Mouse (Mus musculus) hindbrain, embryonic 12.5 days (tissue): ENCODE data around the gene Stx8. TPM values are rescaled to one million over a fixed set of nuclear protein-coding genes. Genes with fewer than 3 reads are reported as not detected.

Source experiments
- ATAC-seq: fragments of 200-750 bp; cut with Nextera tagmentation; 2 replicates; pipeline ENCODE4 v1.8.0; 2017; ENCODE audit warnings: moderate TSS enrichment; ENCODE audit not compliant: low FRiP score
- H3K27ac ChIP-seq: fragments of 300-500 bp; sonication (generic); 2 replicates; pipeline ENCODE4 v1.5.1; 2016; ENCODE audit warnings: mild to moderate bottlenecking
- H3K27me3 ChIP-seq: fragments of 300-500 bp; sonication (generic); 2 replicates; pipeline ENCODE4 v1.6.1; 2016; ENCODE audit warnings: mild to moderate bottlenecking
- H3K36me3 ChIP-seq: fragments of 300-500 bp; sonication (generic); 2 replicates; pipeline ENCODE4 v1.6.1; 2016; ENCODE audit warnings: mild to moderate bottlenecking
- H3K4me1 ChIP-seq: fragments of 300-500 bp; sonication (generic); 2 replicates; pipeline ENCODE4 v1.6.1; 2016
- H3K4me2 ChIP-seq: fragments of 300-500 bp; sonication (generic); replicated peaks from 2 replicates; pipeline ENCODE4 v1.6.1; 2016; ENCODE audit warnings: mild to moderate bottlenecking
- H3K4me3 ChIP-seq: fragments of 300-500 bp; sonication (generic); 2 replicates; pipeline ENCODE4 v1.5.1; 2016; ENCODE audit warnings: mild to moderate bottlenecking
- H3K9ac ChIP-seq: fragments of 300-500 bp; sonication (generic); 2 replicates; pipeline ENCODE4 v1.6.1; 2016; ENCODE audit warnings: mild to moderate bottlenecking, moderate library complexity
- H3K9me3 ChIP-seq: fragments of 300-500 bp; sonication (generic); replicated peaks from 2 replicates; pipeline ENCODE4 v1.6.1; 2016; ENCODE audit warnings: mild to moderate bottlenecking
- WGBS: fragments of 180-500 bp; shearing (Covaris S2); methylation state at CpG from one replicate; pipeline ENCODE4 v1.1.7; 2016; 5-methylcytosine and 5-hydroxymethylcytosine counted together
- polyA plus RNA-seq: library from polyadenylated mRNA; unstranded; fragments of >200 nt; fragmentation: Nextera tagmentation; extraction: Ambion mirVana; gene quantifications from 2 replicates; pipeline ENCODE4 v1.2.1, GENCODE M21; 2016

The Stx8 gene
- polyA plus RNA-seq, 1 experiment from 2014 or later: 64.0 TPM

- Histone ChIP-seq H3K4me3 (no peak overlapping the region), H3K27me3 (no peaks in the 10 kb centered on the region), H3K4me1 (peaks cover 3% of the 10 kb centered on the region; the same call in 1 of the 2 replicates), H3K9ac (no peak overlapping the region), H3K36me3 (no peaks in the 10 kb centered on the region), H3K9me3 (no peaks in the 10 kb centered on the region), H3K27ac (no peak overlapping the region), H3K4me2 (no peak overlapping the region)
- ATAC-seq: no peak
- 78% methylated on average over 5 of the region's 5 CpGs for WGBS
Measured at GRCm38 (mm10) chr11:68026590-68026989, 60.6 kb downstream of the Stx8 start.

- ATAC-seq: no peak
- WGBS: 58% methylated on average over 4 of the region's 4 CpGs
- H3K4me1 ChIP-seq: 0 out of 2 replicates have a peak, but pooled peaks cover 3% of the 10 kb centered on the region
- H3K27me3 ChIP-seq: peaks cover 4% of the 10 kb centered on the region; the same call in 1 of the 2 replicates
- no peaks in the 10 kb centered on the region for H3K9me3 ChIP-seq
- H3K4me3 ChIP-seq: no peak overlapping the region
- no peak overlapping the region for H3K4me2 ChIP-seq
- H3K27ac ChIP-seq: no peak overlapping the region
- H3K36me3 ChIP-seq: no peaks in the 10 kb centered on the region
- no peak overlapping the region for H3K9ac ChIP-seq
Measured at GRCm38 (mm10) chr11:68029079-68029478, 63.1 kb downstream of the Stx8 start.

- H3K27ac ChIP-seq: no peak overlapping the region
- no peaks in the 10 kb centered on the region for H3K36me3 ChIP-seq
- 12% methylated on average over 3 of the region's 3 CpGs for WGBS
- H3K4me1 ChIP-seq: 0 out of 2 replicates have a peak, but pooled peaks cover 3% of the 10 kb centered on the region
- H3K4me2 ChIP-seq: no peak overlapping the region
- no peak overlapping the region for H3K4me3 ChIP-seq
- peaks cover 4% of the 10 kb centered on the region; the same call in 1 of the 2 replicates for H3K27me3 ChIP-seq
- no peak for ATAC-seq
- no peaks in the 10 kb centered on the region for H3K9me3 ChIP-seq
- no peak overlapping the region for H3K9ac ChIP-seq
Measured at GRCm38 (mm10) chr11:68029871-68030270, 63.9 kb downstream of the Stx8 start.

- Histone ChIP-seq H3K27me3 (peaks cover 4% of the 10 kb centered on the region; the same call in 1 of the 2 replicates), H3K9me3 (no peaks in the 10 kb centered on the region), H3K36me3 (no peaks in the 10 kb centered on the region), H3K4me3 (no peak overlapping the region), H3K27ac (no peak overlapping the region), H3K4me2 (no peak overlapping the region), H3K9ac (no peak overlapping the region), H3K4me1 (0 out of 2 replicates have a peak, but pooled peaks cover 3% of the 10 kb centered on the region)
- WGBS: 92% methylated on average over 1 of the region's 1 CpGs
- ATAC-seq: no peak
Measured at GRCm38 (mm10) chr11:68030771-68031170, 64.8 kb downstream of the Stx8 start.

GRCm38 (mm10) chr11:68032448-68032847 lies 66.5 kb downstream of the Stx8 start:
- WGBS: 82% methylated on average over 2 of the region's 2 CpGs
- Histone ChIP-seq H3K4me1 (peaks cover 10% of the 10 kb centered on the region), H3K27ac (no peak overlapping the region), H3K27me3 (peaks cover 4% of the 10 kb centered on the region; the same call in 1 of the 2 replicates), H3K4me2 (no peak overlapping the region), H3K36me3 (no peaks in the 10 kb centered on the region), H3K9ac (no peak overlapping the region), H3K9me3 (no peaks in the 10 kb centered on the region), H3K4me3 (no peak overlapping the region)
- ATAC-seq: no peak

- H3K27me3 ChIP-seq: peaks cover 4% of the 10 kb centered on the region; the same call in 1 of the 2 replicates
- no peaks in the 10 kb centered on the region for H3K9me3 ChIP-seq
- H3K36me3 ChIP-seq: no peaks in the 10 kb centered on the region
- no peak overlapping the region for H3K4me3 ChIP-seq
- ATAC-seq: no peak
- no peak overlapping the region for H3K9ac ChIP-seq
- no peak overlapping the region for H3K4me2 ChIP-seq
- H3K27ac ChIP-seq: no peak overlapping the region
- 93% methylated on average over 11 of the region's 11 CpGs for WGBS
- H3K4me1 ChIP-seq: peaks cover 10% of the 10 kb centered on the region
Measured at GRCm38 (mm10) chr11:68033331-68033926, 67.4 kb downstream of the Stx8 start.

- H3K27me3 ChIP-seq: peaks cover 4% of the 10 kb centered on the region; the same call in 1 of the 2 replicates
- no peak for ATAC-seq
- peaks cover 10% of the 10 kb centered on the region for H3K4me1 ChIP-seq
- no peak overlapping the region for H3K4me2 ChIP-seq
- no peak overlapping the region for H3K4me3 ChIP-seq
- 96% methylated on average over 5 of the region's 5 CpGs for WGBS
- no peaks in the 10 kb centered on the region for H3K9me3 ChIP-seq
- H3K27ac ChIP-seq: no peak overlapping the region
- H3K36me3 ChIP-seq: no peaks in the 10 kb centered on the region
- H3K9ac ChIP-seq: no peak overlapping the region
Measured at GRCm38 (mm10) chr11:68034422-68034821, 68.4 kb downstream of the Stx8 start.

- H3K9me3 ChIP-seq: no peaks in the 10 kb centered on the region
- peaks cover 7% of the 10 kb centered on the region for H3K4me1 ChIP-seq
- no peak overlapping the region for H3K27ac ChIP-seq
- no peak for ATAC-seq
- no peak overlapping the region for H3K4me2 ChIP-seq
- H3K9ac ChIP-seq: no peak overlapping the region
- H3K36me3 ChIP-seq: no peaks in the 10 kb centered on the region
- H3K27me3 ChIP-seq: peaks cover 4% of the 10 kb centered on the region; the same call in 1 of the 2 replicates
- H3K4me3 ChIP-seq: no peak overlapping the region
- WGBS: 88% methylated on average over 4 of the region's 4 CpGs
Measured at GRCm38 (mm10) chr11:68035303-68035891, 69.4 kb downstream of the Stx8 start.

GRCm38 (mm10) chr11:68036133-68036959 lies 70.4 kb downstream of the Stx8 start:
- Histone ChIP-seq H3K9me3 (no peaks in the 10 kb centered on the region), H3K27ac (no peak overlapping the region), H3K36me3 (no peaks in the 10 kb centered on the region), H3K27me3 (peaks cover 4% of the 10 kb centered on the region; the same call in 1 of the 2 replicates), H3K9ac (no peak overlapping the region), H3K4me1 (peaks cover 7% of the 10 kb centered on the region), H3K4me3 (no peak overlapping the region), H3K4me2 (no peak overlapping the region)
- no peak for ATAC-seq
- 69% methylated on average over 20 of the region's 20 CpGs for WGBS

- peaks cover 7% of the 10 kb centered on the region for H3K4me1 ChIP-seq
- 0 out of 2 replicates have a peak overlapping the region, but pooled peaks have one; percentile 12 for H3K27ac ChIP-seq
- no peak overlapping the region for H3K9ac ChIP-seq
- no peaks in the 10 kb centered on the region for H3K9me3 ChIP-seq
- ATAC-seq: no peak
- H3K36me3 ChIP-seq: no peaks in the 10 kb centered on the region
- peaks cover 4% of the 10 kb centered on the region; the same call in 1 of the 2 replicates for H3K27me3 ChIP-seq
- no peak overlapping the region for H3K4me2 ChIP-seq
- 71% methylated on average over 9 of the region's 9 CpGs for WGBS
- no peak overlapping the region for H3K4me3 ChIP-seq
Measured at GRCm38 (mm10) chr11:68037093-68037492, 71.1 kb downstream of the Stx8 start.

GRCm38 (mm10) chr11:68038101-68038500 lies 72.1 kb downstream of the Stx8 start:
- no peak overlapping the region for H3K27ac ChIP-seq
- no peaks in the 10 kb centered on the region for H3K36me3 ChIP-seq
- H3K9ac ChIP-seq: no peak overlapping the region
- H3K4me3 ChIP-seq: no peak overlapping the region
- H3K9me3 ChIP-seq: no peaks in the 10 kb centered on the region
- no peak overlapping the region for H3K4me2 ChIP-seq
- 72% methylated on average over 2 of the region's 2 CpGs for whole genome bisulfite sequencing
- no peaks in the 10 kb centered on the region for H3K27me3 ChIP-seq
- ATAC-seq: no peak
- peaks cover 7% of the 10 kb centered on the region for H3K4me1 ChIP-seq

GRCm38 (mm10) chr11:68044181-68044580 lies 78.2 kb downstream of the Stx8 start:
- Histone ChIP-seq H3K4me1 (peaks cover 11% of the 10 kb centered on the region), H3K4me3 (no peak overlapping the region), H3K4me2 (no peak overlapping the region), H3K9ac (no peak overlapping the region), H3K9me3 (no peaks in the 10 kb centered on the region), H3K27me3 (no peaks in the 10 kb centered on the region), H3K27ac (no peak overlapping the region), H3K36me3 (no peaks in the 10 kb centered on the region)
- 12% methylated on average over 11 of the region's 11 CpGs for WGBS
- ATAC-seq: no peak
